Mouse (Mus musculus): ENCODE data around the gene Gsk3a. TPM values are rescaled to one million over a fixed set of nuclear protein-coding genes. Genes with fewer than 3 reads are reported as not detected.
A peak's percentile ranks its signal among the peaks of the same experiment; 100 is the strongest.

Gsk3a gene
- polyA plus RNA-seq, 1 experiment, result 226 TPM

- Histone ChIP-seq H3K4me3 (replicated peaks; ENCODE audit: insufficient read depth, low read depth, low read length) (peak within 1 kb of the TSS; percentile 97), H3K4me1 (ENCODE audit: control insufficient read depth, insufficient read depth, low read length) (peaks cover 9% of the 10 kb centered on the region), H3K27ac (ENCODE audit: insufficient read depth, low read length) (peak within 1 kb of the TSS; percentile 50), H3K27me3 (ENCODE audit: control insufficient read depth, insufficient read depth, low read length) (no peaks in the 10 kb centered on the region)
- TF ChIP-seq POLR2A (IDR thresholded peaks at IDR 0.05; ENCODE audit: borderline replicate concordance, insufficient read depth, low read length) (no peak), CTCF (IDR thresholded peaks at IDR 0.05; ENCODE audit: borderline replicate concordance, insufficient read depth, low read depth, low read length) (no peak)
- WGBS, result 4% methylated on average over 20 of the region's 20 CpGs
- DNase-seq, result peak; percentile 38 to 48
Observed at GRCm38 (mm10) chr7:25220457-25221101, 17.1 kb downstream of the Gsk3a start, which contains the start of gene Dedd2. TSS of gene Dedd2 (minus strand) at chr7:25220615.

GRCm38 (mm10) chr7:25219756-25220456 lies 17.7 kb downstream of the Gsk3a start:
- peaks cover 9% of the 10 kb centered on the region for H3K4me1 ChIP-seq (ENCODE audit: control insufficient read depth, insufficient read depth, low read length)
- H3K27ac ChIP-seq (ENCODE audit: insufficient read depth, low read length), result peak overlapping the region; percentile 50
- DNase-seq, result peak; percentile 98
- no peaks in the 10 kb centered on the region for H3K27me3 ChIP-seq (ENCODE audit: control insufficient read depth, insufficient read depth, low read length)
- no peak for TF ChIP-seq CTCF (IDR thresholded peaks at IDR 0.05; ENCODE audit: borderline replicate concordance, insufficient read depth, low read depth, low read length)
- TF ChIP-seq POLR2A (IDR thresholded peaks at IDR 0.05; ENCODE audit: borderline replicate concordance, insufficient read depth, low read length), result peak; percentile 90; the same call in 1 of the 2 replicates
- 3% methylated on average over 31 of the region's 31 CpGs for WGBS
- H3K4me3 ChIP-seq (replicated peaks; ENCODE audit: insufficient read depth, low read depth, low read length), result peak overlapping the region; percentile 93

GRCm38 (mm10) chr7:25219416-25219750 lies 18.3 kb downstream of the Gsk3a start:
- H3K27me3 ChIP-seq (ENCODE audit: control insufficient read depth, insufficient read depth, low read length), result no peaks in the 10 kb centered on the region
- peak overlapping the region; percentile 50 for H3K27ac ChIP-seq (ENCODE audit: insufficient read depth, low read length)
- H3K4me1 ChIP-seq (ENCODE audit: control insufficient read depth, insufficient read depth, low read length), result peaks cover 9% of the 10 kb centered on the region
- TF ChIP-seq CTCF (IDR thresholded peaks at IDR 0.05; ENCODE audit: borderline replicate concordance, insufficient read depth, low read depth, low read length) (no peak), POLR2A (IDR thresholded peaks at IDR 0.05; ENCODE audit: borderline replicate concordance, insufficient read depth, low read length) (no peak)
- under 1% methylated on average over 16 of the region's 16 CpGs for WGBS
- DNase-seq, result no peak
- peak overlapping the region; percentile 93 for H3K4me3 ChIP-seq (replicated peaks; ENCODE audit: insufficient read depth, low read depth, low read length)

GRCm38 (mm10) chr7:25218705-25219415 lies 18.8 kb downstream of the Gsk3a start:
- Histone ChIP-seq H3K4me3 (replicated peaks; ENCODE audit: insufficient read depth, low read depth, low read length) (peak overlapping the region; percentile 93), H3K4me1 (ENCODE audit: control insufficient read depth, insufficient read depth, low read length) (peaks cover 9% of the 10 kb centered on the region), H3K27ac (ENCODE audit: insufficient read depth, low read length) (peak overlapping the region; percentile 50), H3K27me3 (ENCODE audit: control insufficient read depth, insufficient read depth, low read length) (no peaks in the 10 kb centered on the region)
- TF ChIP-seq POLR2A (IDR thresholded peaks at IDR 0.05; ENCODE audit: borderline replicate concordance, insufficient read depth, low read length) (no peak), CTCF (IDR thresholded peaks at IDR 0.05; ENCODE audit: borderline replicate concordance, insufficient read depth, low read depth, low read length) (no peak)
- peak; percentile 64 to 71 for DNase-seq
- whole genome bisulfite sequencing, result under 1% methylated on average over 53 of the region's 53 CpGs

- H3K27me3 ChIP-seq (ENCODE audit: control insufficient read depth, insufficient read depth, low read length), result no peaks in the 10 kb centered on the region
- WGBS, result 71% methylated on average over 12 of the region's 12 CpGs
- peaks cover 9% of the 10 kb centered on the region for H3K4me1 ChIP-seq (ENCODE audit: control insufficient read depth, insufficient read depth, low read length)
- H3K27ac ChIP-seq (ENCODE audit: insufficient read depth, low read length), result no peak overlapping the region
- H3K4me3 ChIP-seq (replicated peaks; ENCODE audit: insufficient read depth, low read depth, low read length), result no peak overlapping the region
- no peak for TF ChIP-seq POLR2A (IDR thresholded peaks at IDR 0.05; ENCODE audit: borderline replicate concordance, insufficient read depth, low read length)
- no peak for TF ChIP-seq CTCF (IDR thresholded peaks at IDR 0.05; ENCODE audit: borderline replicate concordance, insufficient read depth, low read depth, low read length)
- DNase-seq, result no peak
Observed at GRCm38 (mm10) chr7:25217653-25218395, 19.8 kb downstream of the Gsk3a start.

GRCm38 (mm10) chr7:25214172-25214571 lies 23.5 kb downstream of the Gsk3a start:
- WGBS, result 90% methylated on average over 2 of the region's 2 CpGs
- H3K4me3 ChIP-seq (replicated peaks; ENCODE audit: insufficient read depth, low read depth, low read length), result no peak overlapping the region
- TF ChIP-seq POLR2A (IDR thresholded peaks at IDR 0.05; ENCODE audit: borderline replicate concordance, insufficient read depth, low read length) (no peak), CTCF (IDR thresholded peaks at IDR 0.05; ENCODE audit: borderline replicate concordance, insufficient read depth, low read depth, low read length) (no peak)

DNA sequence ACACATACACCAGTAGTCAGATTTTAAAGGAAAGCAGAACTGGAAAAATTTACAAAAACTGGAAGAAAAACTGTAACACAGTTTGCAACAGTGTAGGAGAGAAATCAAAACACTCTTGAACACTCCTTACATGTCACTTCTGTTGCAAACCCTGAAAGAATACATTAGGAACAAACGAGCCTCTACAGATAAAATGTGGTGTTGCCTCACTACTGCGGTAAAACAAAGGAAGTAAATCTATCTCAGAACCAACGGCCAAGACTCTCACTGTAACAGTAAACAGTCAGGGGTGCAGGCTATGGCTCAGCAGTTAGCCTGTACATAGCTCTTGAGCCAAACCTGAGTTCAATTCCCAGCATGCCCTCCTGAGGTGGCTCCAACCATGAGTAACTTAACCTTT lies 24.6 kb downstream of the Gsk3a start:
- Histone ChIP-seq H3K27me3 (ENCODE audit: control insufficient read depth, insufficient read depth, low read length) (no peaks in the 10 kb centered on the region), H3K27ac (ENCODE audit: insufficient read depth, low read length) (no peak overlapping the region), H3K4me1 (ENCODE audit: control insufficient read depth, insufficient read depth, low read length) (peaks cover 5% of the 10 kb centered on the region), H3K4me3 (replicated peaks; ENCODE audit: insufficient read depth, low read depth, low read length) (no peak overlapping the region)
- no peak for DNase-seq
- no peak for TF ChIP-seq CTCF (IDR thresholded peaks at IDR 0.05; ENCODE audit: borderline replicate concordance, insufficient read depth, low read depth, low read length)
- no peak for TF ChIP-seq POLR2A (IDR thresholded peaks at IDR 0.05; ENCODE audit: borderline replicate concordance, insufficient read depth, low read length)
- 72% methylated on average over 3 of the region's 3 CpGs for WGBS

More at GRCm38 (mm10) chr7:25214172-25214571, 23.5 kb downstream of the Gsk3a start:
- DNase-seq, result no peak
- Histone ChIP-seq H3K27me3 (ENCODE audit: control insufficient read depth, insufficient read depth, low read length) (no peaks in the 10 kb centered on the region), H3K27ac (ENCODE audit: insufficient read depth, low read length) (no peak overlapping the region), H3K4me1 (ENCODE audit: control insufficient read depth, insufficient read depth, low read length) (peaks cover 5% of the 10 kb centered on the region; the same call in 1 of the 2 replicates)
